Mouse (Mus musculus): ENCODE data around the gene Mef2c.

The Mef2c gene

GRCm38 (mm10) chr13:83666179-83666578, 162.3 kb downstream of the Mef2c start:
- DNase-seq (ENCODE audit: low spot score in 2 of 2), result no peak

- DNase-seq (ENCODE audit: low spot score in 2 of 2), result no peak
These were observed 163.2 kb downstream of the Mef2c start for GRCm38 (mm10) chr13:83667051-83667450.

- DNase-seq (ENCODE audit: low spot score in 2 of 2), result no peak
These were observed 203.8 kb downstream of the Mef2c start for GRCm38 (mm10) chr13:83707611-83708010.

- DNase-seq (ENCODE audit: low spot score in 2 of 2), result no peak
These were observed 209.0 kb downstream of the Mef2c start for GRCm38 (mm10) chr13:83712778-83713380.

- no peak for DNase-seq (ENCODE audit: low spot score in 2 of 2)
These were observed 209.9 kb downstream of the Mef2c start for GRCm38 (mm10) chr13:83713661-83714291.

- peak; percentile 93 to 95 for DNase-seq (ENCODE audit: low spot score in 2 of 2)
These were observed 210.9 kb downstream of the Mef2c start for GRCm38 (mm10) chr13:83714466-83715307.

GRCm38 (mm10) chr13:83715308-83715785, 211.5 kb downstream of the Mef2c start:
- DNase-seq (ENCODE audit: low spot score in 2 of 2), result no peak

GRCm38 (mm10) chr13:83715971-83716615, 212.3 kb downstream of the Mef2c start:
- DNase-seq (ENCODE audit: low spot score in 2 of 2), result no peak
